Mouse (Mus musculus) stomach, embryonic 16.5 days (tissue): ENCODE measurements at regions not wholly inside any gene's neighbourhood (a gene's known extent, or its start where the extent isn't known, plus 50 kb on each side); places are given as distances from the start of the nearest gene placed in this dataset.

ENCODE experiments used
- ATAC-seq: fragments of 200-750 bp; cut with Nextera tagmentation; 2 replicates; pipeline ENCODE4 v1.8.0; 2017; ENCODE audit warnings: moderate number of reproducible peaks, moderate TSS enrichment; ENCODE audit not compliant: insufficient read depth, low FRiP score
- H3K27ac ChIP-seq: fragments of 300-500 bp; sonication (generic); 2 replicates; pipeline ENCODE4 v1.5.1; 2014; ENCODE audit warnings: low read length
- H3K27me3 ChIP-seq: fragments of 300-500 bp; sonication (generic); 2 replicates; pipeline ENCODE4 v1.6.1; 2014; ENCODE audit warnings: low read length, control low read depth, mixed read lengths; ENCODE audit not compliant: control insufficient read depth, insufficient read depth
- H3K36me3 ChIP-seq: fragments of 300-500 bp; sonication (generic); 2 replicates; pipeline ENCODE4 v1.6.1; 2014; ENCODE audit warnings: low read length; ENCODE audit not compliant: control insufficient read depth, insufficient read depth
- H3K4me1 ChIP-seq: fragments of 300-500 bp; sonication (generic); 2 replicates; pipeline ENCODE4 v1.6.1; 2014; ENCODE audit warnings: low read length, control low read depth, mixed read lengths; ENCODE audit not compliant: control insufficient read depth, insufficient read depth
- H3K4me2 ChIP-seq: fragments of 300-500 bp; sonication (generic); 2 replicates; pipeline ENCODE4 v1.6.1; 2014; ENCODE audit warnings: low read depth, low read length, mixed read lengths
- H3K4me3 ChIP-seq: fragments of 300-500 bp; sonication (generic); replicated peaks from 2 replicates; pipeline ENCODE4 v1.5.1; 2014; ENCODE audit warnings: mild to moderate bottlenecking, low read length
- H3K9ac ChIP-seq: fragments of 300-500 bp; sonication (generic); 2 replicates; pipeline ENCODE4 v1.6.1; 2014; ENCODE audit warnings: low read length
- H3K9me3 ChIP-seq: fragments of 300-500 bp; sonication (generic); replicated peaks from 2 replicates; pipeline ENCODE4 v1.6.1; 2016; ENCODE audit warnings: low read length, control low read depth; ENCODE audit not compliant: control insufficient read depth
- WGBS: fragments of 180-500 bp; shearing (Covaris S2); extraction: QIAGEN DNeasy Blood & Tissue Kit; methylation state at CpG from one replicate; pipeline ENCODE4 v1.1.7; 2014; 5-methylcytosine and 5-hydroxymethylcytosine counted together

- Histone ChIP-seq H3K27me3 (no peaks in the 10 kb centered on the region), H3K9me3 (no peaks in the 10 kb centered on the region)
- WGBS, result 77% methylated on average over 3 of the region's 3 CpGs
Observed at GRCm38 (mm10) chr9:94191083-94191482, 346.8 kb downstream of the 1190002N15Rik start.

GRCm38 (mm10) chr9:94189872-94190800 lies 347.7 kb downstream of the 1190002N15Rik start:
- Histone ChIP-seq H3K27me3 (no peaks in the 10 kb centered on the region), H3K27ac (no peak overlapping the region), H3K36me3 (no peaks in the 10 kb centered on the region), H3K4me2 (no peak overlapping the region), H3K4me3 (no peak overlapping the region), H3K4me1 (no peaks in the 10 kb centered on the region), H3K9ac (no peak overlapping the region), H3K9me3 (no peaks in the 10 kb centered on the region)
- 59% methylated on average over 2 of the region's 2 CpGs for WGBS
- no peak for ATAC-seq

More at GRCm38 (mm10) chr9:94191083-94191482, 346.8 kb downstream of the 1190002N15Rik start:
- Histone ChIP-seq H3K4me3 (no peak overlapping the region), H3K4me1 (no peaks in the 10 kb centered on the region), H3K9ac (no peak overlapping the region), H3K4me2 (no peak overlapping the region), H3K36me3 (no peaks in the 10 kb centered on the region), H3K27ac (no peak overlapping the region)
- ATAC-seq, result no peak

- Histone ChIP-seq H3K27me3 (no peaks in the 10 kb centered on the region), H3K9me3 (no peaks in the 10 kb centered on the region), H3K4me1 (no peaks in the 10 kb centered on the region), H3K4me2 (no peak overlapping the region), H3K4me3 (no peak overlapping the region), H3K36me3 (no peaks in the 10 kb centered on the region), H3K9ac (no peak overlapping the region), H3K27ac (no peak overlapping the region)
- no peak for ATAC-seq
Observed at GRCm38 (mm10) chr9:94188124-94188523, 349.8 kb downstream of the 1190002N15Rik start.

GRCm38 (mm10) chr9:94169905-94170612 lies 367.8 kb downstream of the 1190002N15Rik start:
- no peak overlapping the region for H3K9ac ChIP-seq
- H3K36me3 ChIP-seq, result no peaks in the 10 kb centered on the region
- H3K27me3 ChIP-seq, result no peaks in the 10 kb centered on the region
- no peak overlapping the region for H3K4me3 ChIP-seq
- WGBS, result 72% methylated on average over 2 of the region's 2 CpGs
- H3K4me2 ChIP-seq, result no peak overlapping the region
- no peaks in the 10 kb centered on the region for H3K4me1 ChIP-seq
- no peak overlapping the region for H3K27ac ChIP-seq
- H3K9me3 ChIP-seq, result no peaks in the 10 kb centered on the region
- no peak for ATAC-seq

- H3K9ac ChIP-seq, result no peak overlapping the region
- H3K36me3 ChIP-seq, result no peaks in the 10 kb centered on the region
- no peaks in the 10 kb centered on the region for H3K9me3 ChIP-seq
- WGBS, result 66% methylated on average over 1 of the region's 1 CpGs
- ATAC-seq, result no peak
- H3K27ac ChIP-seq, result no peak overlapping the region
- no peak overlapping the region for H3K4me2 ChIP-seq
- H3K4me3 ChIP-seq, result no peak overlapping the region
- no peaks in the 10 kb centered on the region for H3K4me1 ChIP-seq
- H3K27me3 ChIP-seq, result no peaks in the 10 kb centered on the region
Observed at GRCm38 (mm10) chr9:94163671-94164070, 374.2 kb downstream of the 1190002N15Rik start.

- no peak overlapping the region for H3K4me2 ChIP-seq
- no peaks in the 10 kb centered on the region for H3K36me3 ChIP-seq
- no peak overlapping the region for H3K4me3 ChIP-seq
- 47% methylated on average over 2 of the region's 2 CpGs for WGBS
- H3K27ac ChIP-seq, result no peak overlapping the region
- H3K4me1 ChIP-seq, result no peaks in the 10 kb centered on the region
- ATAC-seq, result no peak
- no peaks in the 10 kb centered on the region for H3K9me3 ChIP-seq
- no peaks in the 10 kb centered on the region for H3K27me3 ChIP-seq
- H3K9ac ChIP-seq, result no peak overlapping the region
Observed at GRCm38 (mm10) chr9:94155581-94155980, 382.3 kb downstream of the 1190002N15Rik start.

GRCm38 (mm10) chr9:94148474-94148873 lies 389.4 kb downstream of the 1190002N15Rik start:
- H3K4me3 ChIP-seq, result no peak overlapping the region
- no peaks in the 10 kb centered on the region for H3K36me3 ChIP-seq
- H3K9ac ChIP-seq, result no peak overlapping the region
- WGBS, result 73% methylated on average over 1 of the region's 1 CpGs
- H3K4me2 ChIP-seq, result no peak overlapping the region
- H3K27ac ChIP-seq, result no peak overlapping the region
- ATAC-seq, result no peak
- H3K9me3 ChIP-seq, result no peaks in the 10 kb centered on the region
- no peaks in the 10 kb centered on the region for H3K4me1 ChIP-seq
- H3K27me3 ChIP-seq, result no peaks in the 10 kb centered on the region; the same call in 1 of the 2 replicates

GRCm38 (mm10) chr9:94146787-94147186 lies 391.1 kb downstream of the 1190002N15Rik start:
- H3K4me2 ChIP-seq, result no peak overlapping the region
- no peak overlapping the region for H3K27ac ChIP-seq
- H3K9me3 ChIP-seq, result no peaks in the 10 kb centered on the region
- no peak overlapping the region for H3K4me3 ChIP-seq
- H3K27me3 ChIP-seq, result no peaks in the 10 kb centered on the region; the same call in 1 of the 2 replicates
- no peak for ATAC-seq
- no peaks in the 10 kb centered on the region for H3K36me3 ChIP-seq
- H3K4me1 ChIP-seq, result no peaks in the 10 kb centered on the region
- no peak overlapping the region for H3K9ac ChIP-seq
- 87% methylated on average over 3 of the region's 3 CpGs for WGBS

GRCm38 (mm10) chr9:94136444-94136843 lies 401.4 kb downstream of the 1190002N15Rik start:
- no peak for ATAC-seq
- Histone ChIP-seq H3K36me3 (no peaks in the 10 kb centered on the region), H3K4me3 (no peak overlapping the region), H3K9me3 (no peaks in the 10 kb centered on the region), H3K4me1 (no peaks in the 10 kb centered on the region), H3K9ac (no peak overlapping the region), H3K4me2 (no peak overlapping the region), H3K27ac (no peak overlapping the region), H3K27me3 (no peaks in the 10 kb centered on the region)
- 19% methylated on average over 1 of the region's 1 CpGs for WGBS
